Mouse (Mus musculus): ENCODE data around the gene Slc47a2. TPM values are rescaled to one million over a fixed set of nuclear protein-coding genes. Genes with fewer than 3 reads are reported as not detected.

Slc47a2 gene
- total and polyA plus RNA-seq, 3 experiments, result not detected

- no peak for DNase-seq (ENCODE audit: low spot score)
- Histone ChIP-seq H3K27me3 (ENCODE audit: insufficient read depth, low read length) (peaks cover 24% of the 10 kb centered on the region), H3K36me3 (replicated peaks) (no peaks in the 10 kb centered on the region), H3K4me3 (ENCODE audit: low read depth, low read length) (no peak overlapping the region), H3K4me1 (ENCODE audit: insufficient read depth, low read depth, low read length) (peaks cover 3% of the 10 kb centered on the region; the same call in 1 of the 2 replicates), H3K9me3 (replicated peaks) (no peaks in the 10 kb centered on the region)
- ATAC-seq (ENCODE audit: extremely low read depth, insufficient number of reproducible peaks, low FRiP score, poor library complexity, severe bottlenecking), result no peak
- TF ChIP-seq CTCF (IDR thresholded peaks at IDR 0.05; ENCODE audit: low read depth, low read length), result no peak
- no peak for TF ChIP-seq POLR2AphosphoS5 (IDR thresholded peaks at IDR 0.05; ENCODE audit: insufficient replicate concordance, low read depth, low read length)
- no peak for TF ChIP-seq TAL1 (conservative IDR thresholded peaks at IDR 0.05; ENCODE audit: low read depth, low read length)
- TF ChIP-seq GATA1 (IDR thresholded peaks at IDR 0.05; ENCODE audit: borderline replicate concordance, low read length), result no peak
- TF ChIP-seq GATA2 (IDR thresholded peaks at IDR 0.05; ENCODE audit: borderline replicate concordance, low read depth, low read length), result no peak
Observed at GRCm38 (mm10) chr11:61297901-61298300, 44.8 kb downstream of the Slc47a2 start.

GRCm38 (mm10) chr11:61297326-61297725 lies 45.3 kb downstream of the Slc47a2 start:
- TF ChIP-seq GATA2 (IDR thresholded peaks at IDR 0.05; ENCODE audit: borderline replicate concordance, low read depth, low read length), result no peak
- no peak for TF ChIP-seq TAL1 (conservative IDR thresholded peaks at IDR 0.05; ENCODE audit: low read depth, low read length)
- no peak for TF ChIP-seq POLR2AphosphoS5 (IDR thresholded peaks at IDR 0.05; ENCODE audit: insufficient replicate concordance, low read depth, low read length)
- TF ChIP-seq GATA1 (IDR thresholded peaks at IDR 0.05; ENCODE audit: borderline replicate concordance, low read length), result no peak
- TF ChIP-seq CTCF (IDR thresholded peaks at IDR 0.05; ENCODE audit: low read depth, low read length), result no peak
- no peaks in the 10 kb centered on the region for H3K9me3 ChIP-seq (replicated peaks)
- DNase-seq (ENCODE audit: low spot score) (no peak), ATAC-seq (ENCODE audit: extremely low read depth, insufficient number of reproducible peaks, low FRiP score, poor library complexity, severe bottlenecking) (no peak)
- H3K36me3 ChIP-seq (replicated peaks), result no peaks in the 10 kb centered on the region
- peaks cover 24% of the 10 kb centered on the region for H3K27me3 ChIP-seq (ENCODE audit: insufficient read depth, low read length)
- peaks cover 3% of the 10 kb centered on the region; the same call in 1 of the 2 replicates for H3K4me1 ChIP-seq (ENCODE audit: insufficient read depth, low read depth, low read length)
- H3K4me3 ChIP-seq (ENCODE audit: low read depth, low read length), result no peak overlapping the region

GRCm38 (mm10) chr11:61296556-61296955 lies 46.1 kb downstream of the Slc47a2 start:
- no peaks in the 10 kb centered on the region for H3K36me3 ChIP-seq (replicated peaks)
- no peak for ATAC-seq (ENCODE audit: extremely low read depth, insufficient number of reproducible peaks, low FRiP score, poor library complexity, severe bottlenecking)

GRCm38 (mm10) chr11:61295556-61295955 lies 47.1 kb downstream of the Slc47a2 start:
- no peaks in the 10 kb centered on the region for H3K9me3 ChIP-seq (replicated peaks)
- DNase-seq (ENCODE audit: low spot score) (no peak), ATAC-seq (ENCODE audit: extremely low read depth, insufficient number of reproducible peaks, low FRiP score, poor library complexity, severe bottlenecking) (no peak)
- H3K4me1 ChIP-seq (ENCODE audit: insufficient read depth, low read depth, low read length), result no peaks in the 10 kb centered on the region
- H3K4me3 ChIP-seq (ENCODE audit: low read depth, low read length), result no peak overlapping the region
- peaks cover 14% of the 10 kb centered on the region for H3K27me3 ChIP-seq (ENCODE audit: insufficient read depth, low read length)
- TF ChIP-seq GATA1 (IDR thresholded peaks at IDR 0.05; ENCODE audit: borderline replicate concordance, low read length) (no peak), POLR2AphosphoS5 (IDR thresholded peaks at IDR 0.05; ENCODE audit: insufficient replicate concordance, low read depth, low read length) (no peak), GATA2 (IDR thresholded peaks at IDR 0.05; ENCODE audit: borderline replicate concordance, low read depth, low read length) (no peak), CTCF (IDR thresholded peaks at IDR 0.05; ENCODE audit: low read depth, low read length) (no peak), TAL1 (conservative IDR thresholded peaks at IDR 0.05; ENCODE audit: low read depth, low read length) (no peak)
- no peaks in the 10 kb centered on the region for H3K36me3 ChIP-seq (replicated peaks)

More at GRCm38 (mm10) chr11:61296556-61296955, 46.1 kb downstream of the Slc47a2 start:
- TF ChIP-seq GATA1 (IDR thresholded peaks at IDR 0.05; ENCODE audit: borderline replicate concordance, low read length) (no peak), CTCF (IDR thresholded peaks at IDR 0.05; ENCODE audit: low read depth, low read length) (no peak), GATA2 (IDR thresholded peaks at IDR 0.05; ENCODE audit: borderline replicate concordance, low read depth, low read length) (no peak), TAL1 (conservative IDR thresholded peaks at IDR 0.05; ENCODE audit: low read depth, low read length) (no peak), POLR2AphosphoS5 (IDR thresholded peaks at IDR 0.05; ENCODE audit: insufficient replicate concordance, low read depth, low read length) (no peak)
- DNase-seq (ENCODE audit: low spot score), result no peak
- Histone ChIP-seq H3K4me3 (ENCODE audit: low read depth, low read length) (no peak overlapping the region), H3K9me3 (replicated peaks) (no peaks in the 10 kb centered on the region), H3K27me3 (ENCODE audit: insufficient read depth, low read length) (peaks cover 19% of the 10 kb centered on the region), H3K4me1 (ENCODE audit: insufficient read depth, low read depth, low read length) (peaks cover 3% of the 10 kb centered on the region; the same call in 1 of the 2 replicates)

GRCm38 (mm10) chr11:61294431-61294830 lies 48.2 kb downstream of the Slc47a2 start:
- no peak overlapping the region for H3K4me3 ChIP-seq (ENCODE audit: low read depth, low read length)
- H3K4me1 ChIP-seq (ENCODE audit: insufficient read depth, low read depth, low read length), result no peaks in the 10 kb centered on the region
- DNase-seq (ENCODE audit: low spot score) (no peak), ATAC-seq (ENCODE audit: extremely low read depth, insufficient number of reproducible peaks, low FRiP score, poor library complexity, severe bottlenecking) (no peak)
- no peaks in the 10 kb centered on the region for H3K9me3 ChIP-seq (replicated peaks)
- no peak for TF ChIP-seq TAL1 (conservative IDR thresholded peaks at IDR 0.05; ENCODE audit: low read depth, low read length)
- no peak for TF ChIP-seq CTCF (IDR thresholded peaks at IDR 0.05; ENCODE audit: low read depth, low read length)
- no peak for TF ChIP-seq POLR2AphosphoS5 (IDR thresholded peaks at IDR 0.05; ENCODE audit: insufficient replicate concordance, low read depth, low read length)
- H3K36me3 ChIP-seq (replicated peaks), result no peaks in the 10 kb centered on the region
- H3K27me3 ChIP-seq (ENCODE audit: insufficient read depth, low read length), result peaks cover 17% of the 10 kb centered on the region

GRCm38 (mm10) chr11:61293251-61293650 lies 49.4 kb downstream of the Slc47a2 start:
- Histone ChIP-seq H3K4me1 (ENCODE audit: insufficient read depth, low read depth, low read length) (no peaks in the 10 kb centered on the region), H3K27me3 (ENCODE audit: insufficient read depth, low read length) (peaks cover 11% of the 10 kb centered on the region), H3K4me3 (ENCODE audit: low read depth, low read length) (no peak overlapping the region), H3K36me3 (replicated peaks) (no peaks in the 10 kb centered on the region), H3K9me3 (replicated peaks) (no peaks in the 10 kb centered on the region)
- no peak for DNase-seq (ENCODE audit: low spot score)
- no peak for ATAC-seq (ENCODE audit: extremely low read depth, insufficient number of reproducible peaks, low FRiP score, poor library complexity, severe bottlenecking)
- no peak for TF ChIP-seq GATA1 (IDR thresholded peaks at IDR 0.05; ENCODE audit: borderline replicate concordance, low read length)
- no peak for TF ChIP-seq TAL1 (conservative IDR thresholded peaks at IDR 0.05; ENCODE audit: low read depth, low read length)
- no peak for TF ChIP-seq POLR2AphosphoS5 (IDR thresholded peaks at IDR 0.05; ENCODE audit: insufficient replicate concordance, low read depth, low read length)
- no peak for TF ChIP-seq CTCF (IDR thresholded peaks at IDR 0.05; ENCODE audit: low read depth, low read length)
- TF ChIP-seq GATA2 (IDR thresholded peaks at IDR 0.05; ENCODE audit: borderline replicate concordance, low read depth, low read length), result no peak

Data from G1E (cell line).